Mouse (Mus musculus) megakaryocyte, embryonic 14.5 days (primary cell): ENCODE results near the gene Kmt5a. TPM values are rescaled to one million over a fixed set of nuclear protein-coding genes. Genes with fewer than 3 reads are reported as not detected.
"Not testable (repeated sequence)": the region's sequence is repeated elsewhere in the genome, so short reads cannot be mapped to it uniquely, and the experiment has no call there.

Experiments
- H3K27me3 ChIP-seq: replicated peaks from 2 replicates; pipeline ENCODE3; 2012; ENCODE audit warnings: inconsistent platforms
- H3K36me3 ChIP-seq: replicated peaks from 2 replicates; pipeline ENCODE3; 2012; ENCODE audit warnings: low read length, inconsistent platforms, mixed read lengths
- H3K4me1 ChIP-seq: 2 replicates; pipeline ENCODE4 v1.6.1; 2012; ENCODE audit warnings: inconsistent platforms
- H3K4me3 ChIP-seq: replicated peaks from 2 replicates; pipeline ENCODE3; 2012; ENCODE audit warnings: moderate library complexity, mild to moderate bottlenecking, inconsistent platforms
- H3K9me3 ChIP-seq: 2 replicates; pipeline ENCODE4 v1.6.1; 2012; ENCODE audit warnings: inconsistent platforms
- FLI1 ChIP-seq: IDR thresholded peaks from 2 replicates; pipeline ENCODE4 v1.6.1; 2012; ENCODE audit warnings: low read length, inconsistent platforms, mixed read lengths
- GATA1 ChIP-seq: IDR thresholded peaks from 3 replicates; pipeline ENCODE4 v1.6.1; 2012; ENCODE audit warnings: mixed read lengths, low read length, inconsistent platforms, borderline replicate concordance
- polyA plus RNA-seq: library from polyadenylated mRNA; stranded (reverse); fragments of >175 nt; gene quantifications from 2 replicates; pipeline ENCODE4 v1.2.3, GENCODE M21; 2012; ENCODE audit warnings: low replicate concordance; ENCODE audit not compliant: insufficient read depth

Kmt5a gene
- polyA plus RNA-seq, 1 experiment, result 134 TPM

- TF ChIP-seq FLI1 (no peak), GATA1 (no peak)
- H3K4me3 ChIP-seq, result peak overlapping the region; percentile 83
- peaks cover 50% of the 10 kb centered on the region for H3K4me1 ChIP-seq
- H3K27me3 ChIP-seq, result no peaks in the 10 kb centered on the region
- H3K36me3 ChIP-seq, result peaks cover 38% of the 10 kb centered on the region
- no peaks in the 10 kb centered on the region for H3K9me3 ChIP-seq
Observed at GRCm38 (mm10) chr5:124498221-124498876, 58.6 kb downstream of the Kmt5a start.

- Histone ChIP-seq H3K9me3 (no peaks in the 10 kb centered on the region), H3K27me3 (peaks cover 5% of the 10 kb centered on the region), H3K4me3 (peak overlapping the region; percentile 62), H3K4me1 (peaks cover 51% of the 10 kb centered on the region), H3K36me3 (peaks cover 38% of the 10 kb centered on the region)
- TF ChIP-seq FLI1, result no peak
- no peak for TF ChIP-seq GATA1
Observed at GRCm38 (mm10) chr5:124499001-124499400, 59.3 kb downstream of the Kmt5a start.

GRCm38 (mm10) chr5:124500037-124500436 lies 60.3 kb downstream of the Kmt5a start:
- peaks cover 54% of the 10 kb centered on the region for H3K4me1 ChIP-seq
- H3K36me3 ChIP-seq, result peaks cover 31% of the 10 kb centered on the region
- H3K4me3 ChIP-seq, H3K9me3 ChIP-seq, H3K27me3 ChIP-seq: not testable (repeated sequence)

- TF ChIP-seq FLI1, result no peak
- no peak for TF ChIP-seq GATA1
- Histone ChIP-seq H3K9me3 (no peaks in the 10 kb centered on the region), H3K27me3 (peaks cover 5% of the 10 kb centered on the region), H3K4me1 (peaks cover 54% of the 10 kb centered on the region), H3K4me3 (no peak overlapping the region), H3K36me3 (peaks cover 26% of the 10 kb centered on the region)
Observed at GRCm38 (mm10) chr5:124500573-124500972, 60.8 kb downstream of the Kmt5a start.

DNA sequence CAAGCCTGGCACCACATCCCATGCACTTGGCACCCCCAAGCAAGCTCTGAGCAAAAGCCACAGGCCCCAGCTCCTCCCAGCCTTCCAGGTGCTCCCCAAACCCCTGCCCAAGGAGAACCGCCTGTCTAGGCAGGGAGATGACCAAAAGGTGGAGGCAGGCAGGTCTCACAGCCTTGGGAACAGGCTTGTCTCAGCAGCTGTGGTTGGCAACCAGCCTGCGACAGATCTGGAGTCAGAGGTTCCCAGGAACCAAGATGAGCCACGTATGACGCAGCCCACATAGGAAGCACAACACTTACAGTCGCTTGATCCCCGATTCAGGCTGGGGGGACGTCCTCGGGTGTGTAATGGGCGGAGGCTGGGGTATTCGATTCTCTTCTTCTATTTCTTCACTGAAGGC lies 61.8 kb downstream of the Kmt5a start:
- Histone ChIP-seq H3K36me3 (peaks cover 17% of the 10 kb centered on the region), H3K4me3 (no peak overlapping the region), H3K9me3 (no peaks in the 10 kb centered on the region), H3K4me1 (peaks cover 54% of the 10 kb centered on the region), H3K27me3 (peaks cover 5% of the 10 kb centered on the region)
- no peak for TF ChIP-seq GATA1
- no peak for TF ChIP-seq FLI1

GRCm38 (mm10) chr5:124503742-124504141 lies 64.0 kb downstream of the Kmt5a start:
- TF ChIP-seq FLI1 (no peak), GATA1 (no peak)
- Histone ChIP-seq H3K36me3 (peaks cover 17% of the 10 kb centered on the region), H3K27me3 (peaks cover 5% of the 10 kb centered on the region), H3K4me3 (no peak overlapping the region), H3K9me3 (no peaks in the 10 kb centered on the region), H3K4me1 (peaks cover 41% of the 10 kb centered on the region)

DNA sequence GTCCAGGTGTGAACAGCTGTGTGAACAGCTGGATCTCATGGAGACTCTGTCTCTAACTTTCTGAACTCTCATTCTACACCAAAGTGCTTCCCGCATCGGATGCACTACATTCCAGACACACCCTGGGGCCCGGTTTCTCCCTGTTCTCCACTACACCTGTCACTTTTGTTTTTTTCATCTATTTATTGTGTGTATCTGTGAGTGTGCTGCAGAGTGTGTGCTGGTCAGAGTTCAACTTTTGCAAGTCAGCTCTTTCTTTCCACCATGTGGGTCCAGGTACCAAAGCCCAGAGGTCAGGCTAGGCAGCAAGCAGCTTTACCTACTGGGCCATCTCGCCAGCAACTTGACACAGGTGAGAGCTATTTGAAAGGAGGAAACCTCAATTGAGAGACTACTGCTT lies 65.5 kb downstream of the Kmt5a start:
- peaks cover 17% of the 10 kb centered on the region for H3K36me3 ChIP-seq
- TF ChIP-seq FLI1 (no peak), GATA1 (no peak)
- no peak overlapping the region for H3K4me3 ChIP-seq
- peaks cover 9% of the 10 kb centered on the region for H3K27me3 ChIP-seq
- no peaks in the 10 kb centered on the region for H3K9me3 ChIP-seq
- peaks cover 27% of the 10 kb centered on the region for H3K4me1 ChIP-seq

DNA sequence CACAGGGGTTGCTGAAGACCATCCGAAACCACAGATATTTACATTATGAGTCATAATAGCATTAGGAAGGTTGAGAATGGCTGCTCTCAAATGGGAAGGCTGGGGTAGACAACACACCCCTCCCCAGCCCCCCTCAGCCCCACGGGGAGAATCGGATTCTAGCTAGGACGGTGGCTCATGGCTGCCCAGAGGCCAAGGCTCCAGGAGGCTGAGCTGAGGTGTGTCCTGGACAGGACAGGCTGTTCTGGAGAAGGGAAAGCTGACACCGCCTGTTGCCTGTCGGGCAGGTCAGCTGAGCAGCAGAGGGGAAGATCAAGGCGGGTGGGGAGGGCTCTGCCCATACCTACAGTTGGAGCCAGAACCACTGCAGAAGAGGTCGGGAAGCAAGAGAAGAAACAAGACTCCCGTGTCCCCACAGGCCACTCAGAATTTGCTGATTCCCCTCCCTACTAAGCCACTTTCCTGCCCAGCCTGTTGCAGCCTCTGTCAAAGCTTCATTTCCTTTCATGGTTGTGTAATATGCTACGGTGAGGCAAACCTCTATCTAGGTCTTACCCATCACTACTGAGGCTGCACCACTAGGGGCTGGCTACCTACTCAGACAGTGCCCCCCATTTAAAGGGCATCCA lies 67.1 kb downstream of the Kmt5a start:
- Histone ChIP-seq H3K36me3 (peaks cover 9% of the 10 kb centered on the region), H3K27me3 (peaks cover 17% of the 10 kb centered on the region), H3K4me3 (peak overlapping the region; percentile 44), H3K4me1 (peaks cover 22% of the 10 kb centered on the region), H3K9me3 (no peaks in the 10 kb centered on the region)
- TF ChIP-seq FLI1 (no peak), GATA1 (no peak)

- Histone ChIP-seq H3K9me3 (no peaks in the 10 kb centered on the region), H3K4me1 (peaks cover 18% of the 10 kb centered on the region), H3K4me3 (no peak overlapping the region), H3K27me3 (peaks cover 15% of the 10 kb centered on the region), H3K36me3 (peaks cover 4% of the 10 kb centered on the region)
- no peak for TF ChIP-seq FLI1
- no peak for TF ChIP-seq GATA1
Observed at GRCm38 (mm10) chr5:124509200-124509599, 69.5 kb downstream of the Kmt5a start.

DNA sequence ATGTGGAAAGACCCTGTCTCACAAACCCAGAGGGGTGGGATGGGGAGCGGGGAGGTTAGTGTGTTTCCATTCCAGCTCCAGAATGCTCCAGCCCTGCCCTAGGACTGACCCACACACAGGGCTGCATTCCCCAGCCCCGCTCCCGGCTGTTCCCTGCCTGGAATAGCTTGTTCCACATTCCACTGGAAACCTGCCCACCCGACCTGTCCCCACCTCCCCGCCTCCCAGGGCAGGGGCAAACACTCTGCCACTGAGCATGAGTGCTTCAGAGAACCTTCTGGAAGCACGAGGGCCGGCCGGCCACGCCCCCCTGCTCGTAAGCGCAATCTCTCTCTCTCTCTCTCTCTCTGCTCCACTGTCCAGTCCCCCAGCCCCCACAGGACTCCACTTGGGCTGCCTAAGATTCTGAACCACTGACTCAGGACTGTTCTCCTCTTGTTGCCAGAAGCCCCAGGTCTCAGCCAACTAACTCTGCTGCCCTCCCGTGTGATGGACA lies 70.1 kb downstream of the Kmt5a start:
- Histone ChIP-seq H3K27me3 (peaks cover 17% of the 10 kb centered on the region), H3K9me3 (no peaks in the 10 kb centered on the region), H3K4me1 (peaks cover 17% of the 10 kb centered on the region), H3K36me3 (peaks cover 8% of the 10 kb centered on the region), H3K4me3 (no peak overlapping the region)
- TF ChIP-seq GATA1 (no peak), FLI1 (no peak)
